Comparison of ENCODE assay signal across 24 mouse cellular contexts in the genomic region with DNA sequence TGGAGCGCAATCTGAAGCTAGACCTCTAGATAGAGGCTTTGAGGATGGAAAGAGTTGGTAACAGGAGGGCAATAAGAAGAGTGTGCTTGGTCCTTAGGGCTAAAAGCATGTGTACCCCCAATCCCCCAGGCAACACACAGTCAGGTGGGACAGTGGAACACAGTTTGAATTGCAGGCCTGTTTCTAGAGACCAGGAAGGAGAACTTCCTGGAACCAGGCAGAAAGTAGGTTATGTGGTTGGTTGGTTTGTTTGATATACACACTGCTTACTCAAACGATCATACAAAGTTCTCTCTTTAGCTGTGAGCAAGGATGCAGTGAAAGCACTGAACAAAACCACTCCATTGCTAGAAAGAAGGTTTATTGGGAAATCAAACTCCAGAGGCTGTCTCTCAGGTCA. TPM values are rescaled to one million over a fixed set of nuclear protein-coding genes. Genes with fewer than 3 reads are reported as not detected.
"Had no signal": no experiment of that assay in that cellular context is flagged by ENCODE, and none has a peak within 500 bp of the region (broad histone marks: within the 10 kb centered on the region; RNA-seq: fewer than 3 reads in every experiment).

No protein-coding gene starts in this region.

- ATAC-seq: intestine, postnatal 0 days; liver, embryonic 12.5 days had no signal

- DNase-seq: kidney, adult 2 months; kidney, postnatal 4 days; liver; lung, adult 18-20 months; lung, postnatal 10 days; lung, postnatal 4 days; midbrain, embryonic 14.5 days; right cerebral cortex, postnatal 25 days had no signal

RNA-seq across cellular contexts. Expression of gene Oxt, which starts 43.8 kb away (rescaled TPM):
- polyA plus RNA-seq: intestine, embryonic 14.5 days; intestine, postnatal 0 days; kidney, adult 2 months; kidney, embryonic 14.5 days; limb, embryonic 10.5 days; limb, embryonic 13.5 days; liver, embryonic 12.5 days; liver, embryonic 15.5 days; lung, embryonic 15.5 days; midbrain, embryonic 11.5 days; neural tube, embryonic 12.5 days; neural tube, embryonic 15.5 days; stomach, embryonic 16.5 days; testis, adult 2 months; urinary bladder, adult 2 months had no signal

RNA-seq across cellular contexts. Expression of gene Avp, which starts 50.2 kb away (rescaled TPM):
- polyA plus RNA-seq: intestine, embryonic 14.5 days; intestine, postnatal 0 days; kidney, adult 2 months; kidney, embryonic 14.5 days; kidney, postnatal 0 days; limb, embryonic 10.5 days; limb, embryonic 13.5 days; liver, embryonic 12.5 days; liver, embryonic 15.5 days; lung, embryonic 15.5 days; midbrain, embryonic 11.5 days; midbrain, embryonic 14.5 days; neural tube, embryonic 12.5 days; neural tube, embryonic 15.5 days; spleen, adult 2 months; stomach, embryonic 16.5 days; testis, adult 2 months; urinary bladder, adult 2 months had no signal
